Mouse (Mus musculus) cerebellum, adult 18-20 months (tissue): Measurements from ENCODE around the gene Efna5.

Source experiments
- DNase-seq, 2 experiments: peaks; one replicate each; pipeline ENCODE4 v3.0.0; 2021

The Efna5 gene

GRCm38 (mm10) chr17:62649293-62649950 is 231.7 kb downstream of the Efna5 start:
- no peak for DNase-seq

- DNase-seq: no peak
Observed at GRCm38 (mm10) chr17:62646836-62647235, 234.3 kb downstream of the Efna5 start.

GRCm38 (mm10) chr17:62642447-62643145 is 238.5 kb downstream of the Efna5 start:
- DNase-seq: no peak

DNA sequence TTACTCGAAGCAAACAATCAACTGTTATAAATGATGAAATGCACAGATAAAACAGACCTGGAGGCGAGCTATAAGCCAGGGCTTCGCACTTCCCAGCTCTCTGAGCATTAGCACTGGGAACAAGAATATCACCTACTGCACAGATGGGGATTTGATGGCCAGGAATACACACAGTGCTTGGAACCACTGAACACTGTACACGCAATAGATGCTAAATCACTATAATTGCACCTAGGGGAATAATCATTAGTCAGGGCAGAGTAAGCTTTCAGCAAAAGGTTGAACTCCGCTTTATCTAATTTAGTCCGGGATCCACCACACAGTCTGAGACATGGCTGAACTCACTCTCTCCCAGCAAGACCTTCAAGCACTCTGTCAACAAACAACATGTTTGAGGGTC is 240.5 kb downstream of the Efna5 start:
- no peak for DNase-seq

DNA sequence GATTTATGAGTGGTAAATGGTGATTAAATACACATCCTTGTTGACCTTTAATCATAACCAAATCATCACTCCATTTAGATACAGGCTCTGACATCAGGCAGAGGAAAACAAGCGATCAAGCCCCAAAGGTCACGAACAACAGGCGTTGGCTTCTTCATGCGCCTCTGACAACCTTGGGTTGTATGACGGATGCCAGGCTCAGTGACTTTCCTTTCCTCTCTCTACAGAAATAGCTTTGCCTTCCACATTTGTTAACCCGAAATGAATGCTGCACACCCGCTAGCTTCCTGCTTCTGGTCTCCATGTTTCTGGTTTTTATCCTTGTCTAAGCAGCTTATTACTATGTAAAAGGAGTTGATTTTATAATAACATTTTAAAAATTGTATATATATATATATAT is 244.2 kb downstream of the Efna5 start:
- DNase-seq: no peak

DNA sequence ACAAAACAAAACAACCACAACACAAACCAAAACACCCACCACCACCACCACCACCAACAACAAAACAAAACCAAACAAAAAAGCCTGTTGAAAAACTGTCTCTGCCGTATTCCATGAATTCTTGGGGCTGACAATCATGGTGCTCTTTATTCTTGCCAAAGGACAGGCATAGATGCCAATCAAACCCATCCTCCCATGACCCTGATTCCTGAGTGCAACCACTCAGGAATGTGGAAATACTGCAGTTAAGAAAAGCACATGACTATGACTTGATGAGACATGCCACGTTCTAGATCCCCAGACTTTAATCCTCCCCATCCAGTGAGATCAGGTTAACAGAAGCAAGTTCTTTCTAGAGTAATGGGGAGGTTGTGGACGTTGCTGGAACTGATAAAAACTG is 246.2 kb downstream of the Efna5 start:
- DNase-seq: no peak

DNA sequence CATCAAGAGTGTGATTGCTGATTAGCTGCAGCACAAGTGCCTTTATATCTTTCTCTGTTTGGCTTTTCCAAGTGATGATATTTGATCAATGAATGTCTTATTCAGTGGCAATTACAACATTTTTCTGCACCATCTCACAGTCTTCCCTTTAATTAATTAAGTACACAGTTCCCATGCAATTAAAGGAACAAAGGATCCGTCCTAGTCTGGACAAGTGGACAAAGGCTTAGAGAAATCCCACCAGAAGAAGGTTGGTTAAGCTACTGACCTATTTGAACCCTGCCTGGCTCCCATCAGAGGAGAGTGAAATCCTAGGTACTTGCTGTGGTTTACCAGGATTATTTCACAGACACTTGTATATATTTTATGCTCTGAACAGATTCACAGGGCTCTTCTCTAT is 252.6 kb downstream of the Efna5 start:
- DNase-seq: no peak

GRCm38 (mm10) chr17:62627508-62627907 is 253.6 kb downstream of the Efna5 start:
- DNase-seq: no peak

DNA sequence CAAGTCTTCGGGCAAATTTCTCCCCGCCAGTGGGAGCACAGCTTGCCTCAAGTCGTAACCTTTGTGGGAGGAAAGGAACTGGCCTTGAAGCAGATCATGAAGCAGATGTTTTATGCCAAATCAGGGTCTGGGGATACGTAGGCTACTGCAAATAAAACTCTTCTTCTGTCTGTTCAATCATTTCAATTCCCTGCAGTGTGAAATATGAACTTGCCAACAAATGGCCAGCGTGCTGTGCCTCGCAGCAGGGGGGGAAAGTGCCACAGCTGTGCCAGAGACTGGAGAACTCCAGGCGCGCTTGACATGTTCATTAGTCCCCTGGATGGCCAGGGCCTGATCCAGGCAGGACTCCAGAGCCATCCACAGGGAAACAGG is 255.5 kb downstream of the Efna5 start:
- no peak for DNase-seq

DNA sequence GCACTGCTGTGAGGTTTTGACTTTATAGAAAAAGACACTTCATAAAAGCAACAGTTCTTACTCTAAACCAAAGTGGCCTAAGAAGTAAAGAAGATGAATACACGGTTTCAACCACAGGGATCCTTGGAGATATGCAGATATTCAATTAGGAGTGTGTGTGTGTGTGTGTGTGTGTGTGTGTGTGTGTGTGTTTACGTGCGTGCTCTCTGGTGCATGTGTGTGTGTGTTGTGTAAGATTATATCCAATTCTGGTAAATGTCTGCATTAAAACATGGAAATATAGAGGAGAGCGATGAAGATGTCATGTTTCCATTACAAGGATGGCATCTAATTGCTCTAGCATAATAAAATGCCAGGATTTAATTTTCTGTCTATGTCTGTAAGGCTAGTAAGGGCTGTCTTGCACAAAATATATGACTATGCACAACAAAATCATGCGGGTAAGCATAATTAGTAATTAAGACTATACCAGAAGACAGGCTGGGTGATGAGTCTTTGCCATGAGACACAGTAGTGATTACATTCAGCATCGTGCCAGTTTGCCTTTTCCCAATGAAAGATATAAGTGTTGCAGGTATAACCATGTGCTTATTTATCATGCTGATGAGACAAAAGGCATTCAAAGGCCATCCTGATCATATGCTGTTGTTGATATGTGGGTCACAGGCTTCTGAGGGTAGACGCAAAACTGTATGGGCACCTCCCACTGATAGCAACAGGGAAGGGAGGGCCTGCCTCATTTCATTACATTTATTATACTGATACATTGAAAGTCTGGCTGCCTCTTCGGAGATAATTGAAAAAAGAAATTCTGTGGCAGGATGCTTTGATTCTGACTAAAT is 256.1 kb downstream of the Efna5 start:
- no peak for DNase-seq

DNA sequence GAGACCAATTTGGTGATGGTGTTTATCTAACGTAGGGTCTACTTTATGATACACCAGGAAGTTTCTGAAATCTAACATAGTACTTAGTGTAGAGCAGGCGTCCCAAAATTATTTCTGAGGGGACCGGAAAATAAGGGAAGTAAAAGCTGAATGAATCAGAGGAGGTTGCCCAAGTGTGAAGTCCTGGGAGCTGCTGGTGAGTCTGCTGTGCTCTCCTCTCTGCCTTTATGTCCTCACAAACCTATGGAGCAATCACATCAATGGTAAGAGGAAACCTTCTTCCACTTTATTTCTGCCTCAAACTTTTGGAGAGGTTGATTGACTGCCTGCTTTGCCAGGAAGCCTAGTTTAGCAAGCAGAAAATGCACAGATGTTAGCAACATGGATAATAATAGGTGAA is 257.9 kb downstream of the Efna5 start:
- DNase-seq: no peak

- DNase-seq: no peak
Observed at GRCm38 (mm10) chr17:62622481-62622880, 258.6 kb downstream of the Efna5 start.

GRCm38 (mm10) chr17:62615159-62615558 is 266.0 kb downstream of the Efna5 start:
- no peak for DNase-seq

DNA sequence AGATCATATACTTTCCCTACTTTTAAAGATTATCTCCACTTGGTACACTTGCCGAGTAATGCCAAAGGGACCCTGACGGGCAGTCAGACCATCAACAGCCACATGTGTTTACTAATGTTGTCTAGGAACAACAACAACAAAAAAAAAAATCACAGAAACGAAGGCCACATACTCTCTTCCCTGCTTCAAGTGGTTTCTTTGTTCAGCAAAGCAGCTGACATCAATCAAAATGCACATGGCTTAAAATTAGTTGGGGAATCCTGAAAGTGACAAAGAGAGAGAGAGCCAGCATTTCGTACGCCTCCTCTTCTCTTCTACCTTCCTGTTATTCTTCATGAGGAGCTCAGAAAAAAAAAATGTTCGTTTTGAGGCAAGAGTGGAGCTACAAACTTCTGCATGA is 266.4 kb downstream of the Efna5 start:
- DNase-seq: no peak

GRCm38 (mm10) chr17:62614237-62614636 is 266.9 kb downstream of the Efna5 start:
- DNase-seq: no peak

DNA sequence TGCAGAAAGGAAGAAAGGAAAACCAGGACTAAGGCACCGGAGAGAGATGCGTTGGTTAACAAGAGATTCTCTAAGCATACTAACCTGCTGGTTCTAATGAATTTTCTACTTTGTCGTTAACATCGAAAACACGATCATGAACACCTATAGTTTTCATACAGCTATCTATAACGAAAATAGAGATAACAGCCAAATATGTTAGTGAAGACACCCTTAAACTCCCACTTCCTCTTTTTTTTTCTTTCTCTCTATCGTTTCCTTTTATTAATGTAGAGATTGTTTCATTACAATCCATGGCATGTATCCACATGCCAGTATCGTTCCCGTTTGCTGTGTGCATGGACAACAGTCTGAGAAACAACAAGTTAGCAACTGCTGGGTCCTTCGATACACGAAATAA is 267.9 kb downstream of the Efna5 start:
- no peak for DNase-seq

- no peak for DNase-seq
Observed at GRCm38 (mm10) chr17:62608145-62608544, 273.0 kb downstream of the Efna5 start.

DNA sequence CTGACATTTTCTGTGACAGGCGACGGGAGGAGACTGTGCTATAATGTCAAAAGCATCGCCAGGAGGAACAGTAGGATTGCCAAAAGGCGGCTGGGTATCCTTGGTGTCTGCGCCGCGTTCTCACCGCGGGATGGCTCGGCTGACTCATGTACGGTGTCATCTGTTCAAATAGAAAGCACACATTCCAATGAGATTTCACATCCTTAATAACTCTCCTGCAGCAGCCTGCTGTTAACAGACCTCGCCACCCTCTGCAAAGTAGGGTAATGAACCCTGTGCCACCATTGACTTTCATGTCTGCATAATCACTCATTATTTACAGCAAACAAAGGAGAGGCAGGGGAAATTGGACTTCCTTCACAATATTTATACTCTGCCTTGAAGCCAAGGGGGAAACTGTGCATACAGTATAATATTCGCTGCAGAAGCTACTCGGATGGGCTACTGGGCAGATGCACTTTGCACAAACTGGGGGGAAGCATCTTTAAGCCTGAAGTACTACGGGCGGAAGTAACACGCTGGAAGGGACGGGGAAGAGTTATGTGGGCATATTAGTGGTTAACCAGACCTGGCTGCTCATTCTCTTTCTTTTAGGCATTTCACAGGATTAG is 273.7 kb downstream of the Efna5 start:
- peak in 1 of 2 experiments; percentile 6 for DNase-seq

DNA sequence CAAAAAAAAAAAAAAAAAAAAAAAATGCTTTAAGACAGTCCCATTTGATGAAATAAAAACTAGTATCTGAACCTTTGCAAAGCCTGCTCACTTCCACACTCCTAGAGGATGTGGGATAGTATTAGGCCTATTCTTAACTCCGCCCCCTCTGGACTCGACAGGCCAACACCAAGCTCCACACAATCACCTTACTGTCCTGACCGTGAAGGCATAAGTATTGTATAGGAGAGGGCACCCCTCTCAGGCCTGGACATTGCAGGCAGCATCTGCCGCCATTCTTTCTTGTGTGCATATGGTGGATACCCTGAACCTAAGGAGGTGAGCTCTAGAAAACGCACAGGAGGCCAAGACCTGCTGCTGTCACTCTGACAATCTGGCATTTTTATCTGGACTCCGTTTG is 274.4 kb downstream of the Efna5 start:
- DNase-seq: no peak

GRCm38 (mm10) chr17:62604309-62604708 is 276.8 kb downstream of the Efna5 start:
- no peak for DNase-seq

DNA sequence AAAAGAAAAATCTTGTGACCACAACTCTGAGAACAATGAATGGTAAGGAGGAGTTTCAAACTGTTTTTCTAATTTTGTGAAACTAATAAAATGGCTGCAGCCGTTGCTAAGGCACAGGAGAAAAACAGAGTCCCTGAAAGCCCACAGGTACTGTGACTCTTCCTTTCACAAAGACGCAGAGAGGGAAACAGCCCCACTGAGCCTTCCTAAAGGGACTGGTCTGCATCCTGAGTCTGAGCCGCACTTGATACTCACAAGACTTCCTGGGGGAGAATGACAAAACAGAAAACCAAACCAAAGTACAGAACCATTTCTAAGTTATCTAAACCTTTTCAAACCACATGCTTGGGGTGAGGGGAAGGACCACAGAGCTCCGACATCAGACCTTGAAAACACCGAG is 277.5 kb downstream of the Efna5 start:
- DNase-seq: no peak

- no peak for DNase-seq
Observed at GRCm38 (mm10) chr17:62598716-62599490, 282.2 kb downstream of the Efna5 start.
